Mouse (Mus musculus): ENCODE results near the gene Nhlh2.

Gene Nhlh2

DNA sequence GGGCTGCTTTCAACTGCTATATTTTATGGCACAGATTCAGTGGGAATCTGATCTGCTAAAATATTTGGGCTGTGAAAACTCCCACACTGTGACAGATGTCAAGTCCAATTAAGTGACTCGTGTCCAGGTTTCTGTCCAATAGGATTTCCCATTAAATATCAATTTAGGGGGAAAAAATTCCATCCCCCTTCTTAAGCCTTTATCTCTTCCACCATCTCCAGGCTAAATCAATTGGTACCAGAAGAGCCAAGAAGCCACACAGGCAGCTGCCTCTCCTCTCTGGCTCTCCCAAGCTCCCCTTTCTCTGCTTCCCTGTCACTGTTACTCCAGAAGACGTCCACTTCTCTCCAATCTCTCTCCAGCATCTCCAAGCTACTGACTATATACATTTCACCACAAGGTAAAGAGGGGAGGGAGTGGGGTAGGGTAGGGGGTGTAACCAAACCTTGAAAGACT, at the start of gene Nhlh2:
Nhlh2 (plus strand) TSS at position 151 of the 456 bp plus-strand sequence.
- no peak for DNase-seq (ENCODE audit: low spot score)

DNA sequence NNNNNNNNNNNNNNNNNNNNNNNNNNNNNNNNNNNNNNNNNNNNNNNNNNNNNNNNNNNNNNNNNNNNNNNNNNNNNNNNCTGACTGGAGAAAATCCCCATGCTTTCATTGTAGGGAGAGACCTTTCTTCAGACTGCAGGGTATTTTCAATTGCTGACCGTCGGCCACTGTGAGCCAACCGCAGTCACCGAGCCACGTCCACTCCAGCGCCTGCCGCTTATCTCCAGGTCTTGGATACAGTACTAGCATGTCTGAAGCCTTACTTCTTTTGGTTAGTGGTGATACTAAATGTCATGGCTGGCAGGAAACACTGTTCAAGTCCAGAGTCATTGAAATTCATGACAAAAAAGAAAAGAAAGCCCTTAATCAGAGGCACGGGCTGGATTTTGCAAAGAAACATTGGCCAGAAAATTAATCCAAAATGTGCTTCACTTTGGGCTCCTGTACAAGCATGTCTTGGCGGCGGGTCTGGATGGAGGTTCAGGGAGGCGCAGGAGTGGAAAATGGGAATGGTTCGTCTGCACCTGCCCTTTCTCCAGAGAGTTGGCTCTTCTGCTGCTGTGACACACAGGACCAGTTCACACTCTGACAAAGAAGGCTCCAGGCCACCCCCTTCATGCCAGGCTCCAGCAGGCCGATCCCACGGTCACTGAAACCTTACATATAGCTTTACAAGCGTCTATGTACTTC, 48.6 kb upstream of the Nhlh2 start:
- no peak for DNase-seq (ENCODE audit: low spot score)

DNA sequence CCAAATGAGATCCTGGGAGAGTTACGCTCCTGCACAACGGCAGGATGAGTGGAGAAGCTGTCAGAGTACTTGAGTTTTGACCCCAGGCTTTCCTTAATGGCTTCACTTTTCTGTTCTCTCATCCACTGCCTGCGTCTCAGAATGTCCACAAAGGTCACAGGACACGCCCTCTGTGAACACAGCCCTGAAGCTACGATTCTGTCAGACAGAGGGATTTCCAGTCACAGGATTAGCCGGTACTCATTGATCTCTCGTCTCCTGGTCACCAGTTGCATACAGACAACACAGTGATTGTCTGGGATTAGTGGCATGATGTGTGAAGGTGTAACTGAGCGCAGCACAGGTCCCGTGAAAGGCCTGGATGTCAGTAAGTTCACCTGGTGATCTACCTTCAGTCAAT, 46.4 kb upstream of the Nhlh2 start:
- no peak for DNase-seq (ENCODE audit: low spot score)

DNA sequence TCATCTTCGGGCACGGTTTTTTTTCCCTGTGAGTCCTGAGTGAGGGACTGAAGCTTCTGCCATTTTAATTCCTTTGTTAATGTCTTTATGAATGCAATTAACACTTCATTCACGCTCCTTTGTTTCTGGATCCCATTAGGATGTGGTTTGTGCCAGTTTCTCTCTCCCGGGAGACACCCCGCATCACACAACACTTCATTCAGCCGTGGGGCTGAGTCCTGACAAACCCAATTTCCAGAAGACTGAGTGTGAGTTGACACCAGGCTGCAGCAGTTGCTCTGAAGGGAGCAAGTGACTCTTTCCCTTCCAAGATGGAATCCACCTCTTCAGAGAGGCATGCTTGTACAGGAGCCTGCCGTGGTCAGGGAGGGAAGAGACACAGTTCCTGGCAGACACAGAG, 45.5 kb upstream of the Nhlh2 start:
- DNase-seq (ENCODE audit: low spot score) = no peak

DNA sequence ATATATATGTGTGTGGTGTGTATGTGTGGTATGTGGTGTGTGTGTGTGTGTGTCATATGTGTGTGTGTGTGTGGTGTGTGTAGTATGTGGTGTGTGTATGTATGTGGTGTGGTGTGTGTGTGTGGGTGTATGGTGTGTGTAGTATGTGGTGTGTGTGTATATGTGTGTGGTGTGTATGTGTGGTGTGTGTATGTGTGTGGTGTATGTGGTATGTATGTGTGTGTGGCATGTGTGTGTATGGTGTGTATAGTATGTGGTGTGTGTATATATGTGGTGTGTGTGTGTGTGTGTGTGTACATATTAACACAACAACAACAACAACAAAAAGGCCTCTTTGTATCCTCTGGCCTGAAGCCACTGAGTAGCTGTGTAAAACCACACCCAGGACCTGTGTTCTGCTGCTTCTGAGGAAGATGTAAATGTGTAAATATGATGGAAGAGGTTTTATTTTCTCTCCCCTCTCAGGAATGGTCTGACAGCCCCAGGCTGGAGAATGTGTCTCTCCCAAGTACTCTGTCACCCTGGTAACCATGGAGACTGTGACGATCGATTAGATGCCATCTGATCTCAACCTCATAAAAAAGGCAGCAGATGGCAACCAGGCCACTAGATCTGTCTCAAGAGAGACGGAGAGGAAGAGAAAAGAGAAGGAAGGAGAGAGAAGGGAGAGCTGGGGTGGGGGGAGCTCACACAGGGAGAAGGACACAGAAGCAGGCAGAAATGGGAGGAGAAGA, 42.9 kb upstream of the Nhlh2 start:
- no peak for DNase-seq (ENCODE audit: low spot score)

DNA sequence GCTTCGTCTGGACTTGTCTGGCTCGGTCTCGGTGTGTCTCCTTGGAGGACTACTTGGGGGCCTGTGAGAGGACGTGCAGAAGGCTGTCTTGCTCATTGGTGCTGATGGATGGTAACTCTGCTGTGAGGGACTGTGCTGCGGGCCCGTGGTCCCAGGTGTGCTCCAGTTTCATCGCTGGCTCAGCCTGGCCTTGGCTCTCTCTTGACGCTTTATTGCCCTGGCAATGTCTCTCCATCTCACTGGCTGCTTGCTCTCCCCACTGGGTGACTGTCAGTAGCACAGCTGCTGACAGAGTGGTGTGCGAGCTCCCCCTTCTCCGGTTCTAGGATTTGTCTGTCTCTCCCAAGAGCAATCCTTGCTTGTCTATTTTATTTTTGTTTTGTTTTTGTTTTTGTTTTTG, 34.5 kb upstream of the Nhlh2 start:
- no peak for DNase-seq (ENCODE audit: low spot score)

DNA sequence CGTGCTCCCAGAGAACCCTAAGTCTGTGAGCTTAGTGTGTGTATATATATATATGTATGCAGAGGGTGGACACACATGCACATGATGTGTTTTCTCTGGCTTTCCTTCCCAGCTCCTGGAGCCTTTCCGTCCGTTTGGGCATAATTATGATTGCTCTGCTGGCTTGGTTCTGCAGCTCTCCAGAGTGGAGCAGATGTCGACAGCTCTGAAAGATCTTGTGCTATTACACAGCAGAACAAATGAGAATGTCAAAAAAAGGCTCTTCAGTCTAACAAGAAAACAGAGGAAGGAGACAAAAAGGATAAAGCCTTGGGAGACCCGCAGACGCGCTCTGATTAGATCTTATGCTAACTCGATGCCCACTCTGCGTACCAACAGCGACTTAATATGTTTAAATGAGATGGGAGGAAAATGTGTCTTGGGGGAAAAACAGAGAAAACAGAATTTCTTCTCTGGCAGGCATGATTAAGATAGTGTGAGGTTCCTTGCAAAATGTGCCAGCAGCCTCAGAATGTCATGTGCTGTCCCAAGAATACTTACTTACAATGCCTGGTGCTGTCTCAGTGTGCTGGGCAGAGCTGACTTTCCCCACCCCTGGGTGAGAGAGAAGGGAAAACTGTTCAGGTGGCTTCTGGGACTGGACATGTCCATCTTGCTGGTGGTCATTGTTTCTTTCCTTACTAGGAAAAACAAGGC, 31.4 kb upstream of the Nhlh2 start:
- no peak for DNase-seq (ENCODE audit: low spot score)

DNA sequence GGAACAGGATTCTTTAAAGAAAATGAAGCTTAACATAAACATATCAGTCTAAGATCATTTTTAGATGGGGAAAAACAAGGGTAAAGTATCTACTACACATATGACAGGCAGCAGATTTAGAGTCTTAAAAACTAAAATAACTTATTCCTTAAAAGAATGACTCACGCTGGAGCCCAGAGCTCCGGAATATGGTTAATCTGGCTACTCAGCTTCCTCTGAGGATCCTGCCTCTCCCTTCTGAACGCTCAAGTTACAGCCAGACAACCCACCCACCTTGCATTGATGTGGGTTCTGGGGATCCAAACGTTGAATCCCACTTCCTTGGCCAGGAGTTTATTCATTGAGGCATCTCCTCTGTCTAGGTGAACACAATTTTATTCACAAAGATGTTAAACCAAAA, 26.0 kb upstream of the Nhlh2 start:
- DNase-seq (ENCODE audit: low spot score) = no peak

DNA sequence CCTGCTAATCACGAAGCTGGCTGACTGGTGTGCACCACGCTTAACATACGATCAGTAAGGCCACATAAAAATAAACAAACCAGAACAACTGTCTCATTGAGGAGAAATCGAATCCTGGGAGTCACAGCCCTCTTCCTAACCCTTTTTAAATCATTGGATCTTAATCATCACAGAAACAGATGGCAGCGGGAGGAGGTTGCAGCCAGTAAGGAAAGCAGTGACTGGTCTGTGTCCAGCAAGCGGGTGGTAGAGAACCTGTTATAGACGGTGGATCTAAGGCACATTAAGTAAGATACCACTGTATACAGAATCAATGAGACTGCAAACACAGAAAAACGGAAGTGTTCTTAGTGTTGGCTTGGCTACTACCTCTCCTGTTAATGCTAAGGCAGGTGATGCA, 24.2 kb upstream of the Nhlh2 start:
- DNase-seq (ENCODE audit: low spot score) = no peak

DNA sequence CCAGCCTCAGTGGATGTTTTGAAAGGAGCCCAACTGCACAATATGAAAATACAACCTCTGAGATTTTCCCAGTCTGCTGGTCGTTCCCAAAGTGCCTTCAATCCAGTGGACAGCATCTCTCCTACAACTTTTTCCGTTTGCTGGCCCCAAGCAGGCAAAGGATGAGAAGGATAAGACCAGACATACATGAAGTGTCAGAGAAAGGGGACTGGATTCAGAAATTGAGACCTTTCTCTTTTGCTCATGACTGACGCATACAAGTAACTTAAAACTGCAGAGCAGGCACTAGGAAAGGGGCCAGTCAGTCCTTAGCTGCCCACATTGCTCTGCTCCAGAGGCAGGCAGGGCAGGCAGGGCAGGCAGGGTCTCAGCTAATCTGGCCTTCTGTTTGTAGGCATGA, 19.7 kb upstream of the Nhlh2 start:
- DNase-seq (ENCODE audit: low spot score) = no peak

DNA sequence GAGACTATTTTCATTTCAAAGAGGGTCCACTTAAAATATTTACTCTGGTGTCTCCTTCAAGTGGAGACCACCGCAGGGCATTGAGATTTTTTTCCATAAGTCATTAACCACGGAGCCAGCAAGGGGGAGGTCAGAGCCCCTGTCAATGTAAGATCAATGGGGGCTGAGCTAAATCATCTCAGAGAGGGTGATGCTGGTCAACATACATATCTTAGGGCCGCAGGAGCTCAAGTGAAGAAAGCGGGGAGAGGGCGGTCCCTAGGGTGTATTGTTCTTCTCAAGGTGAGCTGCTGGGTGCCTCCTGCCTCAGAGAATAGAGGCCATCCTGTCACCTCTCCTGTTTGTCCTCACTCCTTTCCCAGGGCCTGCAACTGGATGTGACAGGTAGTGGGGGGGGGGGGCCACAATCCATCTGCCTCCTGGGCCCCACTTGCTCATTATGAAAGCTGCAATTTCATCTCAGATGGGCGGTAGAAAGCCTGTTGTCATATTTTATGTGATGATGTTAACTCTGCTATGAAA, 18.8 kb upstream of the Nhlh2 start:
- DNase-seq (ENCODE audit: low spot score) = no peak

DNA sequence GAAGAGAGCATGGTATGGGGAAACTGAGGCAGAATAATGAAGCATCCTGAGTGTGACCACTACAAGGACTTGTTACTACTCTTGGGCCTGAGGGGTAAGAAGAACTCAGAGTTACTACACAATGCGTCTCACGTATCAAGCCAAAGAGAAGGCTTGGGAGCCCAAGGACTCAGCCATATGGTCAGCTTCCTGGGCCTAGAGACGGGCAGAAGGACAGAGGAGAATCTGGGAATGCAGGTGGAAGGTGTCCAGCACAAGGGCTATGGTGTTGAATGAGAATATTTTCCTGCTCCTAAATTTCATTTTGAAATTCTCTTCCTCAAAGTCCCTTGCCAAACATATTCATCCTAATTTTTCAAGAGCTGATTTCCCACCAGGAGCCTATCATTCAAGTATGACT, 12.0 kb upstream of the Nhlh2 start:
- no peak for DNase-seq (ENCODE audit: low spot score)

DNA sequence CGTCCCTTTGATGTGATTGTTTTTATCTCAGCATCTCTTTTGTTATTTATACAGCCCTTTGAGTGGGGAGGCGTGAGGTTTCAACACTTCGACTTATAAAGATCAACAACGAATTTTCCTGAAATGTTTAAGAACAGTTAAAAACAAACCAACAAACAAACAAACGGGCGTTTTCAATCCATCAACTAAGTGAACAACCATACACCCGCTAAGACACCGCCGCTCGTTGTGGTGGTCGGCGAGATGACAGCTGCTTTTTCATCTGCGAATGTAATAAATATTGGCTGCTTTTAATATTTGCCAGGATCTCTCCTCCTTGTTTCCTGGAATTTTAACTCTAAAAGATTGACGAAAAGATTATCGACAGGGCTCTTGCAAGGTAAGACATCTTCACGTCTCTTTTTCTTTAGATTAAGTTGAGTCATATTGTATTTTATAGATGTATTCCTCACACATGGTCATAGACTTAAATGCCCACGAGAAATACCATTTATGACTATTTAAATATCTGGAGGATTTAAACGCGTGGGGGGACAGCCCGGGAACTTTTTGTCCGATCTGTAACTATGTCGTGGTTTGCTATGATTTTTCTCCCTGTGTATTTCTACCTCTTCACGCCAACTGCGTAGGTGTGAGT, 923 bp downstream of the Nhlh2 start:
- DNase-seq (ENCODE audit: low spot score) = no peak

DNA sequence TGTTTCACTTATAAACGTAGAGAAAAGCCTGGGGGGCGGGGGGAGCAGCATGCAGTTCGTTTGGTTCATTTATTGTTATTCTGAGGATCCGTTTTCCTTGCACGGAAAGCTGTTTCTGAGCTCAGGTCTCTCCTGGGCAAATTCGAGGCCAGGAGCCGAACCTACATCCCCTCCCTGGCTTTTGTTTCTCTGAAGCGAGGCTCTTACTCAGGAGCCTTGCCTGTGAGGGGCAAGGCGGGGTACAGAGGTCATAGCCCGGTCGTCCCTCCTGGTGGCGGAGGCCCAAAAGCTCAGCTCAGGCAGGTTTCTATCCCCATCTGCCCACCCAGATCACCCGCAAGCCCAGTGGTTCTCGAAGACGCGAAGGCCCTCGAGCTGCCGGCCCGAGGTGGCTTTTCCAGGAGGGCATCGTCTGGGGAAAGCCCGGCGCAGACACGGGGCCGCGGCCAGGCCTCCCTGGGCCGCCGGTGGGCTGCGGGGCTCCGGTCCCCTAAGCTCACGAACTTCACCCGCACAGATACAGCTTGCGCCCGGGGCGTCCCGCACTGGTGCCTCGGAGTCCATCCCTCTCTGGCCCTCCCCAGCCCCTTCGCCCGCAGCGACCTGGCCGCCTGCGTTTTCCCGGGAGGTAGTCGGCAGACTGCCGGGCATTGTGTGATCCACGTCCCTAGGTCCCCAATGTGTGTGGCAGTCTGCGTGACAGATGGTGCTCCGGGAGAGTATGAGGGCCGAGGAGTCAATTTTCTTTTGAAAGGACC, 1.6 kb downstream of the Nhlh2 start:
- DNase-seq (ENCODE audit: low spot score) = no peak

DNA sequence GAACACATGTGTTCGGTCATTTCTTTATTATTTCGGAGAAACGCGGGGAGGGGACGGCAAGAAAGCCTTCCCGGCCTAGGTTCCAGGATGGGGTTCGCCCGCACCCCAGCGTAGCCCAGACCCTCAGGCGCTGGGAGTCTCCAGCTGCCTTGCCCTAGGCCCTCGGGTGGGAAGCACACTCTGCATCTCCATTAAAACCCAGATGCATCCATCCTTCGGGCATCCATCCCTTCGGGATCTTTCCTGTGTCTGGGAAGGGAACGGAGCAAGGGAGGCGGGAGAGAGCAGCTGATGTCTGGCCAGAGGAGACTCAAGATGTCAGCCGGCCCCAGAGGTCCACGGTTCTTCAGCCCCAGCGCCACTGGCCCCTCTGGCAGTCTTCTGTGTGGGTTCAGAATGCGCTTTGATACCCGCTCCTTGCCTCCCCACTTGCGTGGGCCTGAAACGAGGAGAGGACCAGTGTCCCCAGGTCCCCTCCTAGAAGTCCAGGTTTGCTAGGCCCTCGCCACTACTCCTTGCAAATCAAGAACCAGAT, 2.3 kb downstream of the Nhlh2 start:
- no peak for DNase-seq (ENCODE audit: low spot score)

DNA sequence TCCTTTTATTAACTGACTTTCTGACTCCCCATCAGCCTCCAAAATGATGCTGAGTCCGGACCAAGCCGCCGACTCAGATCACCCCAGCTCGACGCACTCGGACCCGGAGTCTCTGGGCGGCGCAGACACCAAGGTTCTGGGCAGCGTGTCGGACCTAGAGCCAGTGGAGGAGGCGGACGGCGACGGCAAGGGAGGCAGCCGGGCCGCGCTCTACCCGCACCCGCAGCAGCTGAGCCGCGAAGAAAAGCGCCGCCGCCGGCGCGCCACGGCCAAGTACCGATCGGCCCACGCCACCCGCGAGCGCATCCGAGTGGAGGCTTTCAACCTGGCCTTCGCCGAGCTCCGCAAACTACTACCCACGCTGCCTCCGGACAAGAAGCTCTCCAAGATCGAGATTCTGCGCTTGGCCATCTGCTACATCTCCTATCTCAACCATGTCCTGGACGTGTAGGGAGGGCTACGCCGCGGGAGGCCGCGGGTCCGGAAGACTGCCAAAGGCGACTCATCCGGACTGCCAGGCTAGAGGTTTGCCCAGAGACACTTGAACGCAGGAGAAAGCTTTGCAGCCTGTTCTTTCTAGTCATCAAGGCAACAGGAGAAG, 2.8 kb downstream of the Nhlh2 start:
- no peak for DNase-seq (ENCODE audit: low spot score)

DNA sequence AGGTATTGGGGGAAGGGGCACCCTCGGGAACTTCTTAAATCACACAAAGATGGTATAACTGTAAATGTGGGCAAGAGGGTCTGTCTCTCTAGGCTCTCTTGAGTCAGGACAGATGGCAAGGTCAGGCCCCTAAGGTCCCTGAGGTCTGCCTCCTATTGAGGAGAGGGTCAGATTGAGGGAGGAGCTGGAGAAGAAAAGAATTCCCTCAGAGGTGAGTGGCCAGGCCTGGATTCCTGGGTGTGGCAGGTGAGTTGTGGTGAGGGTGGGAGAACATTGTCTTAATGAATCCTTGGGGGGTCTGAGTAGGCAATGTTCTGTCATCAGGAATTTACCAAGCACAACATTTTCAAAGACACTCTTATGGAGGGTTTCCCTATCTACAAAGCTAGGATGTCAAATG, 10.7 kb downstream of the Nhlh2 start:
- no peak for DNase-seq (ENCODE audit: low spot score)

DNA sequence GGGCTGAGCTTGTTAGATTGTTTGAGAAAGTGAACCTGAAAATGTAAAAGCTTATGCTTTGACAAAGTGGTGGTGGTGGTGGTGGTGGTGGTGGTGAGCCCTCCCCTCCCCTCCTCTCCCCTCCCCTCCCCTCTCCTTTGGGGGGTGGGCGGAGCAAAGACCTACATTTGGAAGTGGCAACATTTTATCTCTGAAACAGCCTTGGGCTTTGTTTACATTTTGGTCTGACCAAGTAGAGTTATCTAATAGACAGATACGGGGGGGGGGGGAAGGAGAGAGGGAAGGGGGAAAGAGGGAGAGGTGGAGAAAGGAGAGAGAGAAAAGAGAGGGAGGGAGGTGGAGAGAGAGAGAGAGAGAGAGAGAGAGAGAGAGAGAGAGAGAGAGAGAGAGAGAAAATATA, 12.8 kb downstream of the Nhlh2 start:
- DNase-seq (ENCODE audit: low spot score) = no peak

DNA sequence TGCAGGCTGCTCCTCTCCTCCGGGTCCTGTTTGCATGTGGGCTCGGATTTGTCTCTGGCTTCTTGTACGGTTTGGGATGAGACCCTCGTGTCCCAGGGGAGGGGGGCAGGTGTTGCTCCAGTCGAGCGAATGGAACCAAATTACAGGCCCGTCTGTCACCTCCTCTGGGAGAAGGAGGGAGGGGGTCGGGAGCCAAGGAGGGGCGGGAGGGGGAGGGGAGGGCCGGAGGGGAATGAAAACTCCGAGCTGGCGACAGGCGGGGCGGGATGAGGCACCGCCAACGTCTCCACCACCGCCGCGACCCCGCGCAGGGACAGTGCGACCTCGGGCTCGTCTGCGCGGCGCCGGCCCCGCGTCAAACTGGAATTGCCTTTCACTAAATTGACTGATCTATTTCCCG, 13.5 kb downstream of the Nhlh2 start:
- no peak for DNase-seq (ENCODE audit: low spot score)

DNA sequence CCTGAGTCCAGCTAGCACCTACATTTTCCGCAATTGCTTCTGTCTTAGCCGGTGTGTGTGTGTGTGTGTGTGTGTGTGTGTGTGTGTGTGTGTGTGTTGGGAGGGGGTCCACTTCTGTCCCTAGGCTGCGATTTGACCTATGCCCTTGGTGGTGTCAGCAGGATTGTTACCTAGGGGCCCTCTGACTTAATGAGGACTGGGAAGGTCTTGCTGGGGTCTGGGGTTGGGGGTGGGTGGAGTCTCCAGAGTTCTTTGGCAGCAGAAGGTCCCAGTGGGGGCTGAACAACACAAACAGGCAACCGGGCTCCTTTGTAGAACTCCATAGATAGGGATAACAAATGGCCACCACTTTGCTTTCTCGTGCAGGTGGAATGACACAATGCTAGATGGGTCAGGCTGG, 14.0 kb downstream of the Nhlh2 start:
- no peak for DNase-seq (ENCODE audit: low spot score)

DNA sequence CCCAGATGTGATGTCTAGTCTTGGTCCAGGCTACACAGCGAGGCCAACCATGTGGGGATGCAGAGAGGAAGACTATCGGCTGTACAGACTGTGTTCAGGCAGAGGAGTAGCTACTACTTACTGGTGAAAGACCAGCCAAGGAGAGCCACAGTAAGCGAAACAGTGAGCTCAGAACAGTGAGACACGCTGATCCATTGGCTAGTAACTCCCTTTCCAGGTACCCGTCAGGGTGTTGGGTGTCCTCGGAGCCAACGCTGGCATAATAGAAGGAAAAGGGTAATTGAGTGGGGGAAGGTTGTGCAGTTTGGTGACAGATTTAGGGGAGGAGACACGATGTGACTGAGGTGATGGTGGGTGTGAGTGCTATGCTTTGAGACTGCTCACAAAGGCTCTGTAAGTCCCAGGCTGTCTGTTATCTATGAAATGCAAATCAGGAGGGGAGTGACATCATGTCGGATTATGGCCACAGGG, 15.1 kb downstream of the Nhlh2 start:
- DNase-seq (ENCODE audit: low spot score) = no peak

All from urinary bladder, postnatal 25 days (tissue).